Mouse (Mus musculus): Measurements from ENCODE around the gene Psmd9. TPM values are rescaled to one million over a fixed set of nuclear protein-coding genes. Genes with fewer than 3 reads are reported as not detected.

The Psmd9 gene
- 10 to 100 TPM; 16.8 to 20.4 TPM for total RNA-seq (2023)

DNA sequence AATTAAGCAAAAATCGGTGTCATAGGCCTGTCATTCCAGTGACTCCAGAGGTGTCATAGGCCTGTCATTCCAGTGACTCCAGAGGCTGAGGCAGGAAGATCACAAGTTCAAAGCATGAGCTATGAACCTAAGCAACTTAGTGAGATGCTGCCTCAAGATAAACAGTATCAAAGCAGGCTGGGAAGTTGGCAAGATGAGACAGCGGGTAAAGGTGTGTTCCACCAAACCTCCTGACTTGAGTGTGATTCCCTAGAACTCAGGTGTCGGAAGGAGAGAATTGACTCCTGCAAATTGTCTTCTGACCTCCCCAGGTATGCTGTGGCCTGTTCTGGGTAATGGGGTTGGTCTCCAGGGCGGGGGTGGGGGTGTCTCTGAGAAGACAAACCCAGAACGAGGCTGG, at the start of gene Psmd9:
Gene Psmd9, plus strand, starts transcription at position 130 of the 400 bp plus-strand sequence.

DNA sequence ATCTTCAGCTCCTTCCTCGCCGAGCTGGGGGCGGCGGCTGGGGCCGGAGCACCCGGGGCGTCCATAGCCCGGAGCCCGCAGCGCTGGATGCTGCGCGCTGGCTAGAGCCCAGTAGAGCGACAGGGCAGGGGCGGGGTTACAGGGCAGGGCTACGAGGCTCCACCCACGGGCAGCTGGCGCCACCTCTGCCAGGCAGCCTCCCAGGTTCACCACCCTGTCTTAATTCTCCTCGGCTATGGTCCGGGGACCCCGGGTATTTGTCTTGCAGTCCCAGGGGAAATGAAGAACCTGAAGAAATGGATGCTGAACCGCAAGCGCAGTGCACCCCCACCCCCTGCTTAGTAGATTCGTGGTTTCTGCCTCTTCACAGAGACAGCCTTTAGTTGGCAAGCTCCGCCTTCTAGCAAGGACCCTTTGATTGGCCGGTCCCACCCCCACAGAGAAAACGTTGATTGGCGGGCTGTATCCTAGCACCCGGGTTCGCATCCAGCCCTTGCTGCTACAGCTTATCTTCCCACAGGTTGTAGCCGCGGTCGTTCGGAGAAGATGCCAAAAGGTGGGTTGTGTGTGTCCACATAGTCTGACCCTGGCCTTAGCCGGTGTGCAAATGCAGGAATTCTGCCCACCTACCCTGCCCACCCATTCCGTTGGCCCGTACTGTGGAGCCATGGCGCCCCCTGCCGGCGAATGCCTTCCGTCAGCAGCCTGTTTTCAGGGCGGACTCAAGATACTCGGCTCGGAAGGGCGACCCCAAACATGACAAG, 36.7 kb upstream of the Psmd9 start, which contains the start of gene Rhof:
Gene Rhof, minus strand, starts transcription at position 385 of the 764 bp plus-strand sequence.

DNA sequence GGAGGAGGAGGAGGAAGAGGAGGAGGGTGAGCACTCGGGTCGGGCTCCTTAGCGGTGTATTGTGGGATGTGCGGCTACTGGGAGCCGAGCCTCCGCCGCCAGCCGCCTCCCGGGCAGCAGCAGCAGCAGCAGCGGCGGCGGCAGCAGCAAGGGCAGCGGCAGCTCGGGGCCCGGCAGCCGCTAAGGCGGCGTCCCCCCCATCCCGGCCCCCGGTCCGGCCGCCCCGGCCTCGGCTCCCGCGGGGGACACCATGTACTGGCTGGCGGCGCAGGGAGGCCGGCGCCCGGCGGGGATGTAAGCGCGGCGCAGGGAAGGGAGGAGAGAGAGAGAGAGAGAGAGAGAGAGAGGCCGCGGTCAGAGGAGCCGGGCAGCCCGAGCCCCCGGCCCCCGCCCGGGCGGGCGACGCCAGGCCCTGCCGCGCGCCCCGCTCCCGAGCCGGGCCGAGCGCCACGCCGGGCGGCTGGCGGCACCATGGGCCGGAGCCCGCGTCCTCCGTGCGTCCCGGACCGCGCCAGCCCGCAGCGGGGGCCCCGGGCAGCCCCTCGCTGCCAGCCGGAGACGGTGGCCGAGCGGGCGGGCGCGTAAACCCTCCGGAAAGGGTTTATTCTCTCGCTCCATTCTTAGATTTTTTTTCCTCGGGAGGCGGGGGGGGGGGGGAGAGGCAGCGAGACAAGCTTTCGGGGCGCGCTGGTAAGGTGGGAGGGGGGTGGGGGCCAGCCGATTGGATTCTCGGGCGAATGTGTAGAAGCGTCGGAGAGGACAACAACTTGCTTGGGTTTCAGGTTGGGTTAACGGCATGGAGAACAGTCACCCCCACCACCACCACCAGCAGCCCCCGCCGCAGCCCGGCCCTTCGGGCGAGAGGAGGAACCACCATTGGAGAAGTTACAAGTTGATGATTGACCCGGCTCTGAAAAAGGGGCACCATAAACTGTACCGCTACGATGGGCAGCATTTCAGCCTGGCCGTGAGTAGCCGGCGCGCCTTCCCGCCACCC, 26.8 kb upstream of the Psmd9 start, which contains the start of gene Setd1b:
Gene Setd1b, plus strand, starts transcription at position 33 of the 997 bp plus-strand sequence.

DNA sequence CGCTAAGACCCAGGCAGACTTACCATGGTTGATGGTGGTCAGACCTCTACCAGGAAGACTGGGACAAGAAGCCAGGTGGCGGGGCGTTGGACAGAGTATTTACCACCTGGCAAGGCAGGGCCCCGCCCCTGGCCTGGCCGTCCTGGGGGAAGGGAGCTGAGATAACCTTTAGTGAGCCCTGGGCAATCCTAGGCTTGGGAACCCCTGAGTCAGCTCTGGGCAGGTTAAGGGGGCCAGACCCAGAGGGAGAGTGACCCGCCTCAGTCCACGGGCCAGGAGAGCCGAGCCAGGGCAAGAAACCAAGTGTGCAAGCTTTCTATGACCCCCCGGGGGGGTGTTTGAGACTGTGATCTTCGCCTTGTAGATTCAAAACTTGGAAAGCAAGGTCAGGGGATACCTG, 13.4 kb downstream of the Psmd9 start, which contains the start of gene Hpd:
Gene Hpd, minus strand, starts transcription at position 77 of the 400 bp plus-strand sequence.

DNA sequence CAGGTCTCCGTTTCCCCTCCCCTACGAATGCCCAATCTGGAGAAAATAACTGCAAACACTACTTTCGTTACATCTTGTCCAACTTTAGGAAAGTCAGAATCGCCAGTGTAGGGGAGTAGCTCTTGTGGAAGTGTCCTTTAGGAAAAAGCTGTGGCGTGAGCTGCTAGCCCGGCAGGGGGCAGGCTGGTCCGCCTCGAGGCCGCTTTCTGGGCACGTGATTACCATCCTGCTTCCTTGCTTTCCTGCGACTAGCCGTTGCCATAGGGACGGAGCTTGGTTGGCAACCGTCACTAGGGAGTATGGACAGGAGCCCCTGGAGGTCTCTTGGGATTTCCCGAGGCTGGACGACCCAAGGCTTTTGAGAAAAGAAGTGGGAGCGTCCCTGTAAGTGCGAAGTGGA, 82.6 kb downstream of the Psmd9 start, which contains the start of gene Wdr66:
Gene Wdr66, plus strand, starts transcription at position 269 of the 400 bp plus-strand sequence.

Other genes with a start within 250 kb of the Psmd9 start
- 10 to 100 TPM; 37.1 to 40.2 TPM for gene Kdm2b, start 179.6 kb upstream of the Psmd9 start, total RNA-seq (2023)
- 10 to 100 TPM; 54.3 to 63.3 TPM for gene Orai1, start 154.3 kb upstream of the Psmd9 start, total RNA-seq (2023)
- not detected for gene Morn3, start 122.4 kb upstream of the Psmd9 start, total RNA-seq (2023)
- 1 to 10 TPM; 3.9 to 4.1 TPM for gene Tmem120b, start 101.0 kb upstream of the Psmd9 start, total RNA-seq (2023)
- gene Rhof, start 36.7 kb upstream of the Psmd9 start, total RNA-seq (2023) = 10 to 100 TPM; 11.9 to 16.5 TPM
- 10 to 100 TPM; 67.5 to 74.0 TPM for gene Setd1b, start 27.2 kb upstream of the Psmd9 start, total RNA-seq (2023)
- gene Hpd, start 13.3 kb downstream of the Psmd9 start, total RNA-seq (2023) = not detected
- under 1 TPM in 1 of 2 experiments, not detected in 1; 0.39 TPM for gene Wdr66, start 82.7 kb downstream of the Psmd9 start, total RNA-seq (2023)
- under 1 TPM; 0.66 to 0.79 TPM for gene Bcl7a, start 174.4 kb downstream of the Psmd9 start, total RNA-seq (2023)
- gene Mlxip, start 225.4 kb downstream of the Psmd9 start, total RNA-seq (2023) = 10 to 100 TPM; 69.9 to 72.1 TPM

Data from monocyte, adult 59 days (primary cell).